8 mouse cellular contexts compared by ENCODE assay signal in genomic region chr14:118937533-118938492, GRCm38 (mm10). TPM values are rescaled to one million over a fixed set of nuclear protein-coding genes. Genes with fewer than 3 reads are reported as not detected.
DNase-seq lines count a peak whose midpoint lies in the region; ATAC-seq and TF ChIP-seq lines count a peak whose summit lies in the region.

Dnajc3 (plus strand) TSS chr14:118937976.

- peaks cover 33% of the 10 kb centered on the region for H3K4me1 ChIP-seq in hindbrain, embryonic 13.5 days (replicated peaks)

- DNase-seq in Patski (ENCODE audit: low read depth, low spot score), result peak; percentile 88
- DNase-seq in cerebellum, postnatal 14 days, result peak; percentile 100
- peak; percentile 99 for DNase-seq in frontal cortex, postnatal 14 days (ENCODE audit: low spot score in 2 of 2)
- DNase-seq in layer of hippocampus, postnatal 25 days (ENCODE audit: extremely low spot score in 1 of 2, low spot score in 1 of 2), result peak; percentile 97 to 98
- peak; percentile 100 for DNase-seq in lung, postnatal 25 days (ENCODE audit: low spot score)
- DNase-seq in retina, embryonic 14.5 days (ENCODE audit: low spot score), result peak; percentile 99
- peak; percentile 98 for DNase-seq in thymus, postnatal 4 days

- POLR2A ChIA-PET in Patski (lab: Charles Lee), result interaction anchor here (0.6 kb wide), 1 partner anchor 1484 kb away, joined by 3 read pairs; no protein-coding TSS in a partner anchor

- TF ChIP-seq CTCF in Patski (IDR thresholded peaks at IDR 0.05), result no peak

- peak within 1 kb of the TSS; percentile 71 for H3K4me2 ChIP-seq in hindbrain, embryonic 13.5 days

- WGBS in hindbrain, embryonic 13.5 days, result under 1% methylated on average over 119 of the region's 124 CpGs

- CTCF ChIA-PET in Patski (lab: Charles Lee), result no interaction called here

- H3K9me3 ChIP-seq in hindbrain, embryonic 13.5 days, result no peaks in the 10 kb centered on the region

- no peaks in the 10 kb centered on the region for H3K36me3 ChIP-seq in hindbrain, embryonic 13.5 days

- H3K27ac ChIP-seq in hindbrain, embryonic 13.5 days, result peak within 1 kb of the TSS; percentile 92

- no peaks in the 10 kb centered on the region for H3K27me3 ChIP-seq in Patski
- no peaks in the 10 kb centered on the region; the same call in 1 of the 2 replicates for H3K27me3 ChIP-seq in hindbrain, embryonic 13.5 days

- H3K9ac ChIP-seq in hindbrain, embryonic 13.5 days, result peak within 1 kb of the TSS; percentile 94

- H3K4me3 ChIP-seq in hindbrain, embryonic 13.5 days, result peak within 1 kb of the TSS; percentile 95

- in situ Hi-C loops in Patski (cut with MboI; ENCODE audit: low pct_unique_long_range_greater_than_20kb), result no loop called here

- ATAC-seq in Patski, result peak; percentile 99
- ATAC-seq in hindbrain, embryonic 13.5 days (ENCODE audit: low FRiP score), result peak; percentile 100

RNA-seq across cellular contexts. Expression of gene Dnajc3, which starts in this region (rescaled TPM):
- polyA plus RNA-seq in Patski (2021), result 73.5 TPM
- 20.3 and 21.5 TPM in 2 replicates for polyA plus RNA-seq in hindbrain, embryonic 13.5 days (2015; fragmentation: Nextera tagmentation; extraction: Ambion mirVana)
- total RNA-seq in layer of hippocampus, postnatal 25 days (2021), result 10 to 100 TPM; 32.0 to 37.3 TPM

Comparison
In these comparisons a context has a peak if more than half of its experiments do, and no peak if none do; other contexts are left out.
1. Peak in every context shown above with its lines: DNase-seq, ATAC-seq, H3K4me3 ChIP-seq and H3K27ac ChIP-seq.